Mouse (Mus musculus): Measurements from ENCODE around the gene Slc10a1. TPM values are rescaled to one million over a fixed set of nuclear protein-coding genes. Genes with fewer than 3 reads are reported as not detected.

Gene Slc10a1
- polyA plus RNA-seq, 1 experiment from 2014 or later: 39.5 TPM

DNA sequence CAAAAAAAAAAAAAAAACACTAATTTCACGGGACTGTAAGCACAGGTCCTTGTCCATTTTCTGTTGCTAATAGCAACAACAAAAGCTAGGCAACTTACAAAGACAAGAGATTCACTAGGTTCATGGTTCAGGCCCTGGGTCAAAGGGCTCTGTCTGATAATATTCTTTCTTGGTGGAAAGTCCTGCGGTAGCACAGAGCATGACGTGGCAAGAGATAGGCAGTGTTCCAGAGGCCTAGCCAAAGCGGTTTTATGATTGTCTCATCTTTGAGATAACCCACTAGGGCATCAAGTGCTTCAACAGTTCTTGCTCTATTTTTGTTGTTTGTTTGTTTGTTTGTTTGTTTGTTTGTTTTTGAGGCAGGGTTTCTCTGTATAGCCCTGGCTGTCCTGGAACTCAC is 42.0 kb downstream of the Slc10a1 start:
- Histone ChIP-seq H3K27ac (ENCODE audit: low read length) (no peak overlapping the region), H3K4me2 (ENCODE audit: low read depth, low read length) (no peak overlapping the region), H3K9ac (ENCODE audit: low read depth, low read length) (no peak overlapping the region), H3K4me3 (ENCODE audit: low read depth, low read length) (no peak overlapping the region), H3K9me3 (replicated peaks; ENCODE audit: control insufficient read depth, low read length) (no peaks in the 10 kb centered on the region), H3K27me3 (ENCODE audit: control insufficient read depth, insufficient read depth, low read depth, low read length) (peaks cover 5% of the 10 kb centered on the region; the same call in 1 of the 2 replicates), H3K36me3 (ENCODE audit: control insufficient read depth, insufficient read depth) (no peaks in the 10 kb centered on the region), H3K4me1 (ENCODE audit: control insufficient read depth, low read depth, low read length) (peaks cover 45% of the 10 kb centered on the region)
- peak; percentile 48 for ATAC-seq (ENCODE audit: low read depth)
- WGBS (ENCODE audit: insufficient replicate concordance): 29% methylated on average over 4 of the region's 4 CpGs

DNA sequence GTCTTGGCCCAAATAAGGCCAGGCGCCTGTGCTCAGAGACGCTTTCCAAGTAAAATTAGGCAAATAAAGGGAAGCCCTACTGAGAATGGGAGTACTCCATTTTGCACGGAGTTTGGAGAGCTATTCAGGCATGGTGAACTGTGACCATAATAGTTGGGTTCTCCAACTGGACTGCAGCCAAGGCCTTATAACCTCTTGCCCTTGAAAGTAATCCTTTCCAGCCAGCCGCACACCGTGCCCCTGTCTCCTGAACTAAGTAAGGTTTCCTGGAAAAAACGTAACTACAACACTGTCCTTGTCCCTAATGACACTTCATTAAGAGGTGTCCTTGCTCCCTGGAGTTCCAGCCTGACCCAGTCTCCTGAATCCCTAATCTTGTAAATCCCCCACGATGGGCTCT is 42.6 kb downstream of the Slc10a1 start:
- 67% methylated on average over 7 of the region's 7 CpGs for WGBS (ENCODE audit: insufficient replicate concordance)
- H3K4me1 ChIP-seq (ENCODE audit: control insufficient read depth, low read depth, low read length): peaks cover 41% of the 10 kb centered on the region
- H3K4me3 ChIP-seq (ENCODE audit: low read depth, low read length): no peak overlapping the region
- H3K27ac ChIP-seq (ENCODE audit: low read length): peak overlapping the region; percentile 56
- no peaks in the 10 kb centered on the region for H3K36me3 ChIP-seq (ENCODE audit: control insufficient read depth, insufficient read depth)
- ATAC-seq (ENCODE audit: low read depth): no peak
- no peak overlapping the region for H3K9ac ChIP-seq (ENCODE audit: low read depth, low read length)
- H3K4me2 ChIP-seq (ENCODE audit: low read depth, low read length): no peak overlapping the region
- no peaks in the 10 kb centered on the region for H3K9me3 ChIP-seq (replicated peaks; ENCODE audit: control insufficient read depth, low read length)
- peaks cover 10% of the 10 kb centered on the region for H3K27me3 ChIP-seq (ENCODE audit: control insufficient read depth, insufficient read depth, low read depth, low read length)

DNA sequence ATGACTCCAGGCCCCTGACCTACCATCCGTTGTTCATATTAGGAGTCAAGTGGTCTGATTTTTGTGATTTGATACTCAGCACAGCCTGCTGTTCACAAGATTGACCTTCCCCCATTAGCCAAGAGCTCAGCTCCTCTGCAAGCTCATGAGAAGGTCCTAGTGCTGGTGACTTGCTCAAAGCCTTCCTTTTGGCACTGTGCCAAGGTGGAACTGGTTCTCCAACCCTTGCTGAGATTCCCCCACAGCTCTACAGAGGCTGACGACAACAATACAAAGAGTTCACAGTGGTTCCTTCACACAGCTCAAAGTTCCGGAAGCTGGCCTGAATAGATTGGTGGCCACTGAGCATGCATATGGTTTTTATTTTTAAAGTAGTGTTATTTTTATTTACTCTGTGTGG is 44.3 kb downstream of the Slc10a1 start:
- H3K27ac ChIP-seq (ENCODE audit: low read length): no peak overlapping the region
- H3K4me2 ChIP-seq (ENCODE audit: low read depth, low read length): no peak overlapping the region
- H3K9me3 ChIP-seq (replicated peaks; ENCODE audit: control insufficient read depth, low read length): no peaks in the 10 kb centered on the region
- peaks cover 10% of the 10 kb centered on the region for H3K27me3 ChIP-seq (ENCODE audit: control insufficient read depth, insufficient read depth, low read depth, low read length)
- ATAC-seq (ENCODE audit: low read depth): no peak
- no peaks in the 10 kb centered on the region for H3K36me3 ChIP-seq (ENCODE audit: control insufficient read depth, insufficient read depth)
- no peak overlapping the region for H3K9ac ChIP-seq (ENCODE audit: low read depth, low read length)
- WGBS (ENCODE audit: insufficient replicate concordance): 60% methylated on average over 3 of the region's 3 CpGs
- H3K4me3 ChIP-seq (ENCODE audit: low read depth, low read length): no peak overlapping the region
- peaks cover 25% of the 10 kb centered on the region for H3K4me1 ChIP-seq (ENCODE audit: control insufficient read depth, low read depth, low read length)

DNA sequence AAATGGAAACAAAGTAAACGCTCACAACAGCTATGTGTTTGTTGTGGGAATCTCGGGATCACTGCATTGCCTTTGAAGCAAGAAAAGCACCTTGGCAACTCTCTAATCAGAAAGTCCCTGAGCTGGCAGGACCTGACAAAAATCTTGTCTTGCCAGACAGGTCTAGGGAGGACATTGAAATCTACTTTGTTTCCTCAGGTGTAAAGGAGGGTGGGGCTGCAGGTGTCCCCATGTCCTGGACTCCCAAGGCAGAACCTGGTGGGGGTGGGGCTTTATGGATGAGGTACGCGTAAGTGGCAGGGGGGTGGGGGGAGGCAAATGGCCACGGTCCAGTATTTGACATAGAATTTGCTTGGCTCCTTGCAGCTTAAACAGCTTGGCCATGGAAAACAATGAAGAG is 44.9 kb downstream of the Slc10a1 start:
- WGBS (ENCODE audit: insufficient replicate concordance): 51% methylated on average over 5 of the region's 5 CpGs
- no peak for ATAC-seq (ENCODE audit: low read depth)
- no peak overlapping the region for H3K4me2 ChIP-seq (ENCODE audit: low read depth, low read length)
- H3K9me3 ChIP-seq (replicated peaks; ENCODE audit: control insufficient read depth, low read length): no peaks in the 10 kb centered on the region
- H3K36me3 ChIP-seq (ENCODE audit: control insufficient read depth, insufficient read depth): no peaks in the 10 kb centered on the region
- H3K9ac ChIP-seq (ENCODE audit: low read depth, low read length): no peak overlapping the region
- H3K4me3 ChIP-seq (ENCODE audit: low read depth, low read length): no peak overlapping the region
- peaks cover 22% of the 10 kb centered on the region for H3K4me1 ChIP-seq (ENCODE audit: control insufficient read depth, low read depth, low read length)
- peaks cover 10% of the 10 kb centered on the region for H3K27me3 ChIP-seq (ENCODE audit: control insufficient read depth, insufficient read depth, low read depth, low read length)
- no peak overlapping the region for H3K27ac ChIP-seq (ENCODE audit: low read length)

DNA sequence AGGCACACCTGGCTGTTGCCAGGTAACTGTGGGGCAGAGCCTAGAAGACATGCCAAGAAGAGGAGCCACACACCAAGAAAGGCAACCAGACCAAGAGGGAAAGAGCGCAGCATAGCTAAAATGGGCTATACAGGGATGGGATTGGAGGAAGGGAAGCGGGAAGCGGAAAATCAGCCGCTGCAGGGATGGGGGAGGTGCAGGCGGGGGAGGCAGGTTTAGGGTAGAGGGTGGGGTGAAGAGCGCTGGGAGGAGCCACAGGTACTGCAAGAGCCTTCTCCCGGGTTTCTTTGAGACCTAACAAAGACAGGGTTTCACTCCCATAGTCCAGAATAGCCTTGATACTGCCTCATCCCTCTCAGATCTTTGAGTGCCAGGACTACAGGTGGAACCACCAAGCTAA is 45.6 kb downstream of the Slc10a1 start:
- H3K27ac ChIP-seq (ENCODE audit: low read length): no peak overlapping the region
- no peaks in the 10 kb centered on the region for H3K9me3 ChIP-seq (replicated peaks; ENCODE audit: control insufficient read depth, low read length)
- H3K4me2 ChIP-seq (ENCODE audit: low read depth, low read length): 0 out of 2 replicates have a peak overlapping the region, but pooled peaks have one; percentile 11
- no peaks in the 10 kb centered on the region for H3K36me3 ChIP-seq (ENCODE audit: control insufficient read depth, insufficient read depth)
- peaks cover 22% of the 10 kb centered on the region for H3K4me1 ChIP-seq (ENCODE audit: control insufficient read depth, low read depth, low read length)
- H3K27me3 ChIP-seq (ENCODE audit: control insufficient read depth, insufficient read depth, low read depth, low read length): peaks cover 10% of the 10 kb centered on the region
- H3K4me3 ChIP-seq (ENCODE audit: low read depth, low read length): no peak overlapping the region
- H3K9ac ChIP-seq (ENCODE audit: low read depth, low read length): no peak overlapping the region
- peak; percentile 57; the same call in 1 of the 2 replicates for ATAC-seq (ENCODE audit: low read depth)
- 20% methylated on average over 7 of the region's 7 CpGs for WGBS (ENCODE audit: insufficient replicate concordance)

DNA sequence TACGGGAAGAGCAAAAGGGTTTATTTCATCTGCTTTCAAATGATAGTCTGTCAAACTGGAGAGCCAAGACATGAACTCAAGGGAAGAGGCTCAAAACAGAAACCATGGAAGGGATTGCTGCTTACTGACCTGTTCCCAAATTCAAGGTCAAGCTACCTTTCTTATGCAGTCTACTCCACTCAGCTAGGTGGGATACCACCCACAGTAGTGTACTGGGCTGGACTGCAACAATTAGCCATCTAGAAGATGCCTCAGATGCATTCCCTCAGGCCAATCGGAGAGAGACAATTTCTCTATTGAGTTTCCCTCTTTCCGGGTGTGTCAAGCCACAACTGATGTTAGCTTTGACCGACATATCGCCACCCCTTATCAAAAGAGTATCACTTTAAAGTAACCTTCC is 47.2 kb downstream of the Slc10a1 start:
- 67% methylated on average over 5 of the region's 5 CpGs for WGBS (ENCODE audit: insufficient replicate concordance)
- H3K4me3 ChIP-seq (ENCODE audit: low read depth, low read length): no peak overlapping the region
- no peak overlapping the region for H3K9ac ChIP-seq (ENCODE audit: low read depth, low read length)
- H3K4me2 ChIP-seq (ENCODE audit: low read depth, low read length): no peak overlapping the region
- peaks cover 10% of the 10 kb centered on the region for H3K27me3 ChIP-seq (ENCODE audit: control insufficient read depth, insufficient read depth, low read depth, low read length)
- no peaks in the 10 kb centered on the region for H3K9me3 ChIP-seq (replicated peaks; ENCODE audit: control insufficient read depth, low read length)
- no peaks in the 10 kb centered on the region for H3K36me3 ChIP-seq (ENCODE audit: control insufficient read depth, insufficient read depth)
- no peak overlapping the region for H3K27ac ChIP-seq (ENCODE audit: low read length)
- peaks cover 12% of the 10 kb centered on the region for H3K4me1 ChIP-seq (ENCODE audit: control insufficient read depth, low read depth, low read length)
- no peak for ATAC-seq (ENCODE audit: low read depth)

DNA sequence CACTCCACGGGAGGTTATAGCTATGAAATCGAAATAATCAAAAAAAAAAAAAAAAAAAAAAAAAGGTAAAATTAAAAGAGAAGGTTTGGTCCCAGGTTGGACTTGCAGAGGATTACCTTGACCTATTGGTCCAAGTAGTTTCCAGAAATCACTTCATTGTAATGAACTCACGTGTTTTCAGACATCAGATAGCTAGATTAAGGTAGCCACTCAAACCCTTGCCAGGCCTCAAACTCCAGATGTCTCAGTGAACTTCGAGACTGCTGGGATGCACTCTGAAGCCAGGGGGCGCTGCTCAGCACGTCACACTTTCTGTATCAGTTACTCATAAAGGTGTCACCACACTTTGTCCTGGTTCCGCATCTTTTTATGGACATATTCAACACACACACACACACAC is 50.7 kb downstream of the Slc10a1 start:
- 43% methylated on average over 7 of the region's 7 CpGs for WGBS (ENCODE audit: insufficient replicate concordance)
- Histone ChIP-seq H3K9ac (ENCODE audit: low read depth, low read length) (no peak overlapping the region), H3K4me3 (ENCODE audit: low read depth, low read length) (no peak overlapping the region), H3K9me3 (replicated peaks; ENCODE audit: control insufficient read depth, low read length) (no peaks in the 10 kb centered on the region), H3K36me3 (ENCODE audit: control insufficient read depth, insufficient read depth) (no peaks in the 10 kb centered on the region), H3K27me3 (ENCODE audit: control insufficient read depth, insufficient read depth, low read depth, low read length) (peaks cover 6% of the 10 kb centered on the region), H3K4me2 (ENCODE audit: low read depth, low read length) (no peak overlapping the region), H3K27ac (ENCODE audit: low read length) (no peak overlapping the region), H3K4me1 (ENCODE audit: control insufficient read depth, low read depth, low read length) (no peaks in the 10 kb centered on the region; the same call in 1 of the 2 replicates)
- peak; percentile 43; the same call in 1 of the 2 replicates for ATAC-seq (ENCODE audit: low read depth)

DNA sequence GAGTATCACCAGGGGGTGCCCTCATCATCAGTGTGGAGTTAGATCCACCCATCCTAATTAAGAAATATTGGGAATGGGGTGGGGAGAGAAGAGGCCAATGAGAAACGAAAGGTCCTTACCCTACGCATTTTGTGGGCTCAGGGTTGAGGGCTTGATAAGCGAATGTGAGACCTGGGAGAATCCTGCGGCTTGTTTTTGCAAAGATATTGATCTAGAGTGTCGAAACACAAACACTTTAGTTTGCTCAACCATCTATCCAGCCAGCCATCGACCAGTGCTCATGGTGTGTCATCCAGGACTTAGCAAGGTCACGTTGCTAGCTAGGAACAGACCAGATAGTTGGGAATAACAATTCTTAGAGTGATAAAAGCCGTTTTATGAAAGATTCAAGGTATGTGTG is 58.9 kb downstream of the Slc10a1 start:
- 54% methylated on average over 8 of the region's 8 CpGs for WGBS (ENCODE audit: insufficient replicate concordance)
- Histone ChIP-seq H3K4me2 (ENCODE audit: low read depth, low read length) (no peak overlapping the region), H3K4me1 (ENCODE audit: control insufficient read depth, low read depth, low read length) (no peaks in the 10 kb centered on the region), H3K36me3 (ENCODE audit: control insufficient read depth, insufficient read depth) (no peaks in the 10 kb centered on the region), H3K27ac (ENCODE audit: low read length) (peak overlapping the region; percentile 55), H3K4me3 (ENCODE audit: low read depth, low read length) (no peak overlapping the region), H3K9me3 (replicated peaks; ENCODE audit: control insufficient read depth, low read length) (no peaks in the 10 kb centered on the region), H3K27me3 (ENCODE audit: control insufficient read depth, insufficient read depth, low read depth, low read length) (no peaks in the 10 kb centered on the region), H3K9ac (ENCODE audit: low read depth, low read length) (no peak overlapping the region)
- peak; percentile 88 for ATAC-seq (ENCODE audit: low read depth)

All from liver, embryonic 16.5 days (tissue).